Mouse (Mus musculus) left cerebral cortex, postnatal 25 days (tissue): ENCODE measurements around the gene Optn. TPM values are rescaled to one million over a fixed set of nuclear protein-coding genes. Genes with fewer than 3 reads are reported as not detected.
A peak's percentile ranks its signal among the peaks of the same experiment; 100 is the strongest.

Experiments used
- DNase-seq, 2 experiments: peaks; one replicate each; pipeline ENCODE4 v3.0.0; 2022; ENCODE audit warnings: low spot score in 2 of 2, mixed read lengths in 1 of 2
- intact Hi-C: fragments of 180-260 bp; cut with DNase I; formaldehyde crosslinking; loops from one replicate; pipeline ENCODE4 v1.15.1; 2025
- total RNA-seq, 2 experiments: library from RNA; stranded (reverse); gene quantifications; 2 replicates each; pipeline ENCODE4 v1.2.3; 2021

Optn gene
- total RNA-seq, 2 experiments from 2014 or later, result 17.4 TPM

DNA sequence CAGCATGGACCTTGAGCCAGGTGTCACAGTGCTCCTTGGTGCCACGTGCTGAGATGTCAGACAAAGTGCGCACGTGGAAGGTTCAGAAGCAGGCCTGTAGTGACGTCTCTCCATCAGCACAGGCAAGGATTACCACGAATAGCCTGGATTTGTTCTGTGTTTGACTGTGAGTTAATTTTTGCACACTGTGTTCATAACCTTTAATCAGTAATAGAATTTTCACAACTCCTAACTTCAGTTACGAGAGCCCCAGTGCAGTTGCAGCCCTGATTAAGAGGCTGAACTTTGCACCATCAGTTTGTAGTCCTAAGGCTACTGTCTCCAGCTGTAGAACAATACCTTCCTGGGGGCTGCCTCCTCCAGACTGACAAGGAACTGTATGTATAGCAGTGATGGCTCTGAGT lies 67.4 kb downstream of the Optn start:
- DNase-seq, result no peak
- intact Hi-C loops, result no loop called here

DNA sequence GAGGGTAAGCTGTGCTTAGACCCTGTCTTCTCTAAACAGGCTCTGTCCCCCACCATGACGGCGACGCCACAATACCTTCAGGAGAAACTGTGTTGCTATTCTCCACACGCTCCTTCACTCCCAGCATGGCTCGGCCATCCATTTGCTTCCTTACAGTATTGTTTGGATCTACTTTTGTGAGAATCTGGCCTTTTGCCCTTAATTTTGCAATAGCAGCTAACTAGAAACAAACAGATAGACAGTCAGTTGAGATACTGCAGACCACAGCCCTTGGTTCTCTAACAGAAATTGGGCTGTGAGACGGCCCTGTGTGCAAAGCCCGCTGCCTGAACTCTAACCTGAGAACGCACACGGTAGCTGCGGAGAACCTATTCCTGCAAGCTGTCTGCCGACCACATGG lies 68.2 kb downstream of the Optn start:
- intact Hi-C loops, result no loop called here
- no peak for DNase-seq

- intact Hi-C loops, result loop anchor here (5.0 kb wide), 2 partner anchors 38 to 77 kb away; partner anchors contain the start of gene Phyh
- DNase-seq, result no peak
Observed at GRCm38 (mm10) chr2:4994436-4994835, 69.4 kb downstream of the Optn start.

DNA sequence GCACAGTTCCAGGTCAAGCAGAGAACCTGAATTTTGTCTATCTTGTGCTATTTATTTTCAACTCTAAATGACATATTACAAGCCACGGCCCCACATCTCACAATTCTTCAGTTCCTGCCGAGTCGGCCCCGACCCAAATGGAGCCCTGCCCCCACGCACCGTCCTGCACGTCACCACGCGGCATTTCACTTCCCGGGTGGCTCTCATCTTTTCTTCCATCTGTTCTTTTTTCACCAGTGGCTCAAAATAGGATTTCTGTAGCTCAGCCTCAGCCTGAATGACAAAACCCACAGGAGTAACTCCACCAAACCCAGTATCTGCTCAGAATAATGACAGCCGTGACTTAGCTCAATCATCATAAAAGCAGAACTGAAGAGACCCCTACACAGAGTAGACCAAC lies 70.3 kb downstream of the Optn start:
- intact Hi-C loops, result loop anchor here (5.0 kb wide), 2 partner anchors 39 to 76 kb away; partner anchors contain the start of gene Phyh
- DNase-seq, result peak; percentile 52 to 84

- DNase-seq, result no peak
- intact Hi-C loops, result no loop called here
Observed at GRCm38 (mm10) chr2:4988826-4989424, 74.9 kb downstream of the Optn start.

DNA sequence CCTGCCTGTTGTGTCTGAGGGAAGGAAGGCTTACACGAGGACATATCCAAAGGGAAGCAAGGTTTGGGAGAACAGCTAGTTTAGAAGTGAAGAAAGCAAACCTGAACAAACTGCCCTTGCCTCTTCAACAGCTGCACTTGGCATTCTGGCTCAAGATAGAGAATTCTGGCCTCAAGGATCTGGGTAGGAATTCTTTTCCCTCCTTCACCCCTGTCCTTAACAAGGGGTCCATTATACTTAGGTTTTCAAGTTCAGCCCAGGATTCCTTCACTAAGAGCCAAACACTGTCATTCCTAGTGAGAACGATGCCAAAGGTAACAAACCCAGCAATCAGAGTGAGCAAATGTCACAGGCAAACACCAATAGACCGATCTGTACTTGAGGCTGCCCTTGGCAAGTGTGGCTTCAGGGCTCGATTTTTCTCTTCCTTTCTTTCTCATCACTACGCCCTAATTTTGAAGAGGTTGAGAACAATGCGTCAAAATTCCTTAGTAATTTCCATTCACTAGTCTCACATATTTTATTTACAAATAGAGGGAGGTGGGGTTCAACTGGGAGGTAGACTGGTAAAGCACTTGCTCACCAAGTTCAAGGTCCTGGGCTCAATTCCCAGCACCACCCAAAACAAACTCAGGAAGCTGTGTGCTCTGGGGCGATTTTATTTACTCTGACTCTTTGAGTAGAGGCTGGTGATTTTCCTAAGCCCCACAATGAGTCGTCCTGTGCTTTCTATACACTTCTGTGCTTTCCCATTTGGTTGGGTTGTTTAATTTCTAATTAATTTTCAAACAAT lies 76.3 kb downstream of the Optn start:
- DNase-seq, result no peak
- intact Hi-C loops, result no loop called here

- intact Hi-C loops, result no loop called here
- no peak for DNase-seq
Observed at GRCm38 (mm10) chr2:4986798-4987197, 77.1 kb downstream of the Optn start.

DNA sequence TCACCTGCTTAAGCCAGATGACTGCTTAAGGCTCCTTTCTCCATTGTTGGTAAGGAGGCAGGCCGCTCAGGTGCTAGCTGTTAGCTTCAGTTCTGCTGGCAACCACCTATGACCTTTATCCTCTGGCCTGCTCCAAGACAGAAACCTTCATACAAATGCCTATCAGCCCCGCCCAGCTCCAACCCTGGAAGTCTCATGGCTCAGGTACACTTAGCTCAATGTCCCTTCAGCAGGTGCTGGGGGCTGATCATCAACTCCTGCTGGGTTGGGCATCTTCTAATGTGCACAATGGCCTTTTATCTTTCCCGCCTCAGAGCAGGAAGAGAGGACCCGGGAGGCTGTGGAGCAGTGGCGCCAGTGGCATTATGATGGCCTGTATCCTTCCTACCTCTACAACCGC lies 78.9 kb downstream of the Optn start:
- DNase-seq, result no peak
- intact Hi-C loops, result no loop called here

GRCm38 (mm10) chr2:4983987-4984386 lies 79.9 kb downstream of the Optn start:
- intact Hi-C loops, result no loop called here
- DNase-seq, result no peak

DNA sequence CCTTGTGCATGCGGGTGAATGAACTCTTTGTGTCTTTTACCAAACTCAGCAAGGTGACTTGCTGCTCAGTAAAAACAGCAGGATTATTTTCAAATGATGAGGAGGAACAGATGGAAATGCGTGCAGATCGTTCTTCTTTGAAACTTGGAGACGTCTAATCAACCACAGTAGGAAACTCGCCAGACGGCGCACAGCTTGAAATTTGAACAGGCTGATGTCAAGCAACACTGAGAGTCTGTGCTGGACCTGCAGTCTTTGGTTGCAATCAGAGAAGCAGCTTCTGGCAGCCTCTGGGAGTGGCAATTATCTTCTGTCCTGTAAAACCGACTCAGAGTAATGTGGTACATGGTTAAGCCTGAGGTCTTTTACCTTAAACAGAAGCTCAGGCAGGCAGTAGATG lies 85.8 kb downstream of the Optn start:
- DNase-seq, result peak in 1 of 2 experiments; percentile 25
- intact Hi-C loops, result no loop called here

- intact Hi-C loops, result no loop called here
- peak in 1 of 2 experiments; percentile 71 for DNase-seq
Observed at GRCm38 (mm10) chr2:4975807-4976206, 88.0 kb downstream of the Optn start, which contains the start of gene Ucma. Gene Ucma (plus strand): TSS chr2:4976122.

Other genes with a start within 250 kb of the Optn start
- gene Sephs1, start 182.5 kb downstream of the Optn start, total RNA-seq, result 10 to 100 TPM; 21.2 to 23.1 TPM
- 10 to 100 TPM; 89.0 to 91.5 TPM for gene Phyh, start 145.0 kb downstream of the Optn start, total RNA-seq
- 1 to 10 TPM; 1.5 to 2.1 TPM for gene Ucma, start 87.9 kb downstream of the Optn start, total RNA-seq
- gene Mcm10, start 51.3 kb downstream of the Optn start, total RNA-seq, result 1 to 10 TPM; 1.2 to 1.3 TPM
- 10 to 100 TPM; 18.6 to 20.2 TPM for gene Ccdc3, start 73.7 kb upstream of the Optn start, total RNA-seq